20 mouse cellular contexts compared by ENCODE assay signal in genomic region chr9:30430447-30430846, GRCm38 (mm10). TPM values are rescaled to one million over a fixed set of nuclear protein-coding genes. Genes with fewer than 3 reads are reported as not detected.
DNase-seq lines count a peak whose midpoint lies in the region; ATAC-seq and TF ChIP-seq lines count a peak whose summit lies in the region.
"Had no signal": no experiment of that assay in that cellular context is flagged by ENCODE, and none has a peak within 500 bp of the region (broad histone marks: within the 10 kb centered on the region; RNA-seq: fewer than 3 reads in every experiment).

No protein-coding gene starts in this region.

- no peak overlapping the region for H3K27ac ChIP-seq in heart, embryonic 11.5 days (ENCODE audit: low read depth, low read length)
- no peak overlapping the region for H3K27ac ChIP-seq in kidney, postnatal 0 days
- no peak overlapping the region for H3K27ac ChIP-seq in midbrain, postnatal 0 days (ENCODE audit: low read depth, low read length)
- H3K27ac ChIP-seq in midbrain, embryonic 14.5 days (replicated peaks; ENCODE audit: low read depth, low read length): no peak overlapping the region
- H3K27ac ChIP-seq in neural tube, embryonic 14.5 days (ENCODE audit: low read depth, low read length): no peak overlapping the region
- H3K27ac ChIP-seq: hindbrain, embryonic 14.5 days; left cerebral cortex, adult 2 months; liver, embryonic 14.5 days had no signal

- peaks cover 19% of the 10 kb centered on the region for H3K4me1 ChIP-seq in heart, embryonic 11.5 days (ENCODE audit: control insufficient read depth, insufficient read depth, low read length)
- H3K4me1 ChIP-seq in kidney, postnatal 0 days (replicated peaks; ENCODE audit: insufficient read depth, low read length): peaks cover 10% of the 10 kb centered on the region; the same call in 1 of the 2 replicates
- H3K4me1 ChIP-seq in midbrain, postnatal 0 days (ENCODE audit: insufficient read depth, low read length): peaks cover 15% of the 10 kb centered on the region; the same call in 1 of the 2 replicates
- H3K4me1 ChIP-seq in midbrain, embryonic 14.5 days (ENCODE audit: control insufficient read depth, insufficient read depth, low read length): peaks cover 24% of the 10 kb centered on the region
- H3K4me1 ChIP-seq in neural tube, embryonic 14.5 days (ENCODE audit: control insufficient read depth, insufficient read depth, low read length): peaks cover 34% of the 10 kb centered on the region

- no peak overlapping the region for H3K9ac ChIP-seq in heart, embryonic 11.5 days (ENCODE audit: low read depth, low read length)
- no peak overlapping the region for H3K9ac ChIP-seq in kidney, postnatal 0 days (ENCODE audit: low read depth, low read length)
- no peak overlapping the region for H3K9ac ChIP-seq in midbrain, postnatal 0 days (replicated peaks; ENCODE audit: low read length, poor library complexity, severe bottlenecking)
- no peak overlapping the region for H3K9ac ChIP-seq in midbrain, embryonic 14.5 days (replicated peaks; ENCODE audit: low read length)
- no peak overlapping the region for H3K9ac ChIP-seq in neural tube, embryonic 14.5 days (replicated peaks; ENCODE audit: low read depth, low read length)
- H3K9ac ChIP-seq: hindbrain, embryonic 14.5 days; liver, embryonic 14.5 days had no signal

- H3K36me3 ChIP-seq in heart, embryonic 11.5 days (ENCODE audit: control insufficient read depth, insufficient read depth, low read length): peaks cover 9% of the 10 kb centered on the region
- peaks cover 23% of the 10 kb centered on the region for H3K36me3 ChIP-seq in kidney, postnatal 0 days (ENCODE audit: insufficient read depth, low read length)
- peaks cover 24% of the 10 kb centered on the region for H3K36me3 ChIP-seq in midbrain, postnatal 0 days (ENCODE audit: insufficient read depth, low read length)
- peaks cover 35% of the 10 kb centered on the region for H3K36me3 ChIP-seq in midbrain, embryonic 14.5 days (ENCODE audit: control insufficient read depth, insufficient read depth, low read length)
- H3K36me3 ChIP-seq in neural tube, embryonic 14.5 days (ENCODE audit: control insufficient read depth, insufficient read depth, low read length): peaks cover 18% of the 10 kb centered on the region

- peak; percentile 9; the same call in 1 of the 2 replicates for TF ChIP-seq CTCF in kidney, postnatal 0 days (IDR thresholded peaks at IDR 0.05; ENCODE audit: low read depth)
- TF ChIP-seq CTCF in midbrain, postnatal 0 days (IDR thresholded peaks at IDR 0.05): peak; percentile 17

- intact Hi-C loops in heart, postnatal 14 days (cut with DNase I): no loop called here

- no peak overlapping the region for H3K4me3 ChIP-seq in heart, embryonic 11.5 days (ENCODE audit: low read depth, low read length)
- no peak overlapping the region for H3K4me3 ChIP-seq in kidney, postnatal 0 days (replicated peaks; ENCODE audit: low read depth, low read length)
- no peak overlapping the region for H3K4me3 ChIP-seq in midbrain, postnatal 0 days (ENCODE audit: low read depth, low read length)
- no peak overlapping the region for H3K4me3 ChIP-seq in midbrain, embryonic 14.5 days (replicated peaks; ENCODE audit: low read depth, low read length)
- H3K4me3 ChIP-seq in neural tube, embryonic 14.5 days (ENCODE audit: low read depth, low read length): no peak overlapping the region
- H3K4me3 ChIP-seq: left cerebral cortex, adult 2 months had no signal

- H3K27me3 ChIP-seq in heart, embryonic 11.5 days (ENCODE audit: control insufficient read depth, insufficient read depth, low read length): no peaks in the 10 kb centered on the region
- H3K27me3 ChIP-seq in kidney, postnatal 0 days (ENCODE audit: insufficient read depth, low read length): no peaks in the 10 kb centered on the region
- H3K27me3 ChIP-seq in midbrain, postnatal 0 days (ENCODE audit: insufficient read depth, low read length): no peaks in the 10 kb centered on the region
- no peaks in the 10 kb centered on the region for H3K27me3 ChIP-seq in midbrain, embryonic 14.5 days (ENCODE audit: control insufficient read depth, insufficient read depth, low read length)
- H3K27me3 ChIP-seq in neural tube, embryonic 14.5 days (ENCODE audit: control insufficient read depth, insufficient read depth, low read length): no peaks in the 10 kb centered on the region

- 0 out of 2 replicates have a peak overlapping the region, but pooled peaks have one; percentile 6 for H3K4me2 ChIP-seq in heart, embryonic 11.5 days
- no peak overlapping the region for H3K4me2 ChIP-seq in kidney, postnatal 0 days (ENCODE audit: low read length)
- no peak overlapping the region for H3K4me2 ChIP-seq in midbrain, postnatal 0 days (ENCODE audit: low read depth, low read length, poor library complexity, severe bottlenecking)
- no peak overlapping the region for H3K4me2 ChIP-seq in midbrain, embryonic 14.5 days (ENCODE audit: low read length)
- H3K4me2 ChIP-seq in neural tube, embryonic 14.5 days (ENCODE audit: low read depth, low read length): peak overlapping the region; percentile 3; the same call in 1 of the 2 replicates
- H3K4me2 ChIP-seq: hindbrain, embryonic 14.5 days had no signal

- no peak for DNase-seq in heart, postnatal 14 days
- no peak for DNase-seq in kidney, postnatal 0 days (ENCODE audit: low spot score)
- DNase-seq in kidney, postnatal 36 days: no peak
- DNase-seq in midbrain, postnatal 0 days (ENCODE audit: low spot score): no peak
- no peak for DNase-seq in midbrain, embryonic 14.5 days
- no peak for DNase-seq in kidney, postnatal 25 days
- DNase-seq: cerebellum, adult 8-10 months; heart, adult 18-20 months; kidney, adult 18-20 months; kidney, postnatal 4 days; layer of hippocampus, adult 9-11 months; left cerebral cortex, postnatal 4 days; lung, postnatal 14 days; right cerebral cortex, postnatal 14 days; thymus, adult 2 months had no signal

- no peak for ATAC-seq in heart, embryonic 11.5 days (replicated peaks; ENCODE audit: insufficient number of reproducible peaks, low FRiP score, low TSS enrichment)
- no peak for ATAC-seq in kidney, postnatal 0 days (replicated peaks; ENCODE audit: low FRiP score, low read depth)
- no peak for ATAC-seq in midbrain, postnatal 0 days (ENCODE audit: low FRiP score)
- no peak for ATAC-seq in midbrain, embryonic 14.5 days (ENCODE audit: low FRiP score, low TSS enrichment)
- ATAC-seq in neural tube, embryonic 14.5 days (ENCODE audit: low read depth): no peak

- no peaks in the 10 kb centered on the region for H3K9me3 ChIP-seq in heart, embryonic 11.5 days (replicated peaks; ENCODE audit: control insufficient read depth, low read length)
- no peaks in the 10 kb centered on the region for H3K9me3 ChIP-seq in kidney, postnatal 0 days (replicated peaks; ENCODE audit: low read length)
- no peaks in the 10 kb centered on the region for H3K9me3 ChIP-seq in midbrain, postnatal 0 days (ENCODE audit: low read length)
- H3K9me3 ChIP-seq in midbrain, embryonic 14.5 days (ENCODE audit: control insufficient read depth, low read length): no peaks in the 10 kb centered on the region
- H3K9me3 ChIP-seq in neural tube, embryonic 14.5 days (ENCODE audit: control insufficient read depth, low read length): no peaks in the 10 kb centered on the region

- WGBS in heart, embryonic 11.5 days (ENCODE audit: insufficient replicate concordance): 83% methylated on average over 5 of the region's 5 CpGs
- WGBS in kidney, postnatal 0 days: 60% methylated on average over 5 of the region's 5 CpGs
- 87% methylated on average over 5 of the region's 5 CpGs for WGBS in midbrain, postnatal 0 days
- WGBS in midbrain, embryonic 14.5 days: 89% methylated on average over 5 of the region's 5 CpGs
- WGBS in neural tube, embryonic 14.5 days: 87% methylated on average over 5 of the region's 5 CpGs

RNA-seq across cellular contexts. Expression of gene Snx19, which starts 3.5 kb away (rescaled TPM):
- 15.0 and 19.0 TPM in 2 replicates for polyA plus RNA-seq in heart, embryonic 11.5 days (2014; fragmentation: Nextera tagmentation; extraction: Ambion mirVana)
- total RNA-seq in heart, postnatal 14 days (2021): 10 to 100 TPM; 24.6 to 26.9 TPM
- polyA plus RNA-seq in kidney, postnatal 0 days (2015; fragmentation: Nextera tagmentation; extraction: Ambion mirVana): 14.1 and 15.2 TPM in 2 replicates
- total RNA-seq in midbrain, postnatal 0 days (2014; rRNA removed): 26.5 and 33.7 TPM in 2 replicates
- 17.6 and 17.7 TPM in 2 replicates for polyA plus RNA-seq in midbrain, postnatal 0 days (2015; fragmentation: Nextera tagmentation; extraction: Ambion mirVana)
- polyA plus RNA-seq in midbrain, embryonic 14.5 days (2014; fragmentation: Nextera tagmentation; extraction: Ambion mirVana): 16.6 and 27.2 TPM in 2 replicates
- 27.4 and 35.1 TPM in 2 replicates for polyA plus RNA-seq in neural tube, embryonic 14.5 days (2014; fragmentation: Nextera tagmentation; extraction: Ambion mirVana)

Comparison
In these comparisons a context has a peak if more than half of its experiments do, and no peak if none do; other contexts are left out.
1. H3K4me2 ChIP-seq: peak in heart, embryonic 11.5 days (single experiment) and neural tube, embryonic 14.5 days (single experiment); none in kidney, postnatal 0 days (single experiment), midbrain, postnatal 0 days (single experiment) and midbrain, embryonic 14.5 days (single experiment).